15 mouse cellular contexts compared by ENCODE assay signal in genomic region chr14:79289909-79290308, GRCm38 (mm10). TPM values are rescaled to one million over a fixed set of nuclear protein-coding genes. Genes with fewer than 3 reads are reported as not detected.
DNase-seq lines count a peak whose midpoint lies in the region; ATAC-seq and TF ChIP-seq lines count a peak whose summit lies in the region.
"Had no signal": no experiment of that assay in that cellular context is flagged by ENCODE, and none has a peak within 500 bp of the region (broad histone marks: within the 10 kb centered on the region; RNA-seq: fewer than 3 reads in every experiment).

No protein-coding gene starts in this region.

- no peaks in the 10 kb centered on the region for H3K27me3 ChIP-seq in heart, postnatal 0 days (ENCODE audit: control insufficient read depth, insufficient read depth, low read length)
- no peaks in the 10 kb centered on the region for H3K27me3 ChIP-seq in CH12.LX (replicated peaks)
- no peaks in the 10 kb centered on the region for H3K27me3 ChIP-seq in limb, embryonic 13.5 days
- no peaks in the 10 kb centered on the region for H3K27me3 ChIP-seq in cerebellum, adult 2 months (ENCODE audit: control insufficient read depth, insufficient read depth, low read length)

- dilution Hi-C loops in CH12.LX (cut with MboI; ENCODE audit: extremely low pct_ligation_motif_present, extremely low pct_unique_long_range_greater_than_20kb, low sequenced_read_pairs), result no loop called here

- WGBS in heart, postnatal 0 days, result 22% methylated on average over 9 of the region's 9 CpGs
- 15% methylated on average over 9 of the region's 9 CpGs for WGBS in limb, embryonic 13.5 days
- 53% methylated on average over 9 of the region's 9 CpGs for WGBS in cerebellum, adult 2 months

- TF ChIP-seq CTCF in heart, postnatal 0 days (IDR thresholded peaks at IDR 0.05; ENCODE audit: low read depth), result no peak
- TF ChIP-seq CTCF in CH12.LX (conservative IDR thresholded peaks at IDR 0.05 in 1 of 2, IDR thresholded peaks at IDR 0.05 in 1 of 2; ENCODE audit: low read depth in 2 of 2, low read length in 2 of 2), result no peak
- TF ChIP-seq CTCF in cerebellum, adult 2 months (IDR thresholded peaks at IDR 0.05; ENCODE audit: borderline replicate concordance, insufficient read depth, low read depth, low read length), result no peak

- no peak for DNase-seq in heart, postnatal 0 days (ENCODE audit: low spot score)
- DNase-seq in heart, postnatal 25 days (ENCODE audit: low spot score), result no peak
- peak; percentile 71 for DNase-seq in 416B (ENCODE audit: low read depth)
- DNase-seq in CH12.LX (ENCODE audit: extremely low read depth), result no peak
- DNase-seq in embryo, embryonic 10 days (ENCODE audit: low spot score), result no peak
- no peak for DNase-seq in cerebellum, postnatal 25 days
- DNase-seq in cerebellum, adult 2 months, result no peak
- DNase-seq: cerebellum, adult 11-12 months; kidney, adult 18-20 months had no signal

- no peak for TF ChIP-seq RAD21 in CH12.LX (IDR thresholded peaks at IDR 0.05; ENCODE audit: low read depth, low read length)

- no peak overlapping the region for H3K4me3 ChIP-seq in heart, postnatal 0 days (ENCODE audit: low read depth, low read length)
- no peak overlapping the region for H3K4me3 ChIP-seq in CH12.LX (replicated peaks in 1 of 3; ENCODE audit: low read depth in 2 of 3, low read length in 2 of 3, poor library complexity in 1 of 3)
- no peak overlapping the region for H3K4me3 ChIP-seq in limb, embryonic 13.5 days
- H3K4me3 ChIP-seq in cerebellum, adult 2 months (replicated peaks; ENCODE audit: insufficient read depth, low read depth, low read length), result no peak overlapping the region

- no peak overlapping the region for H3K9ac ChIP-seq in heart, postnatal 0 days (replicated peaks; ENCODE audit: low read depth, low read length)
- peak overlapping the region; percentile 18; the same call in 1 of the 2 replicates for H3K9ac ChIP-seq in CH12.LX (ENCODE audit: insufficient read depth, low read depth)
- peak overlapping the region; percentile 13; the same call in 1 of the 2 replicates for H3K9ac ChIP-seq in limb, embryonic 13.5 days

- peak overlapping the region; percentile 34 for H3K4me2 ChIP-seq in heart, postnatal 0 days (ENCODE audit: low read depth, low read length)
- H3K4me2 ChIP-seq in CH12.LX (ENCODE audit: insufficient read depth, low read depth, poor library complexity, severe bottlenecking), result peak overlapping the region; percentile 55
- H3K4me2 ChIP-seq in limb, embryonic 13.5 days (replicated peaks), result 0 out of 2 replicates have a peak overlapping the region, but pooled peaks have one; percentile 14

- no peak for ATAC-seq in heart, postnatal 0 days (ENCODE audit: insufficient read depth, low read depth)
- ATAC-seq in limb, embryonic 13.5 days (ENCODE audit: low FRiP score, low read depth), result no peak

- intact Hi-C loops in heart, postnatal 25 days (cut with DNase I), result no loop called here

- H3K79me2 ChIP-seq in CH12.LX (replicated peaks; ENCODE audit: control insufficient read depth, extremely low read depth, insufficient read depth, poor library complexity, severe bottlenecking), result no peaks in the 10 kb centered on the region

- H3K9me3 ChIP-seq in heart, postnatal 0 days (replicated peaks; ENCODE audit: control insufficient read depth, low read length), result no peaks in the 10 kb centered on the region
- H3K9me3 ChIP-seq in CH12.LX (replicated peaks; ENCODE audit: low read length), result no peaks in the 10 kb centered on the region
- no peaks in the 10 kb centered on the region for H3K9me3 ChIP-seq in limb, embryonic 13.5 days

- in situ Hi-C loops in CH12.LX (cut with MboI; ENCODE audit: low pct_ligation_motif_present, low pct_unique_long_range_greater_than_20kb, low sequenced_read_pairs), result no loop called here

- no peak for TF ChIP-seq POLR2A in CH12.LX (IDR thresholded peaks at IDR 0.05; ENCODE audit: low read depth, low read length)
- no peak for TF ChIP-seq POLR2A in cerebellum, adult 2 months (IDR thresholded peaks at IDR 0.05; ENCODE audit: borderline replicate concordance, insufficient read depth, low read length)

- no peak for TF ChIP-seq EP300 in heart, postnatal 0 days (IDR thresholded peaks at IDR 0.05; ENCODE audit: low read depth)
- TF ChIP-seq EP300 in CH12.LX (IDR thresholded peaks at IDR 0.05; ENCODE audit: low read length), result no peak

- H3K36me3 ChIP-seq in heart, postnatal 0 days (replicated peaks; ENCODE audit: control insufficient read depth, insufficient read depth, low read length), result no peaks in the 10 kb centered on the region
- H3K36me3 ChIP-seq in CH12.LX (replicated peaks in 1 of 2; ENCODE audit: control insufficient read depth in 1 of 2, insufficient read depth in 1 of 2, low read length in 1 of 2), result no peaks in the 10 kb centered on the region
- H3K36me3 ChIP-seq in limb, embryonic 13.5 days, result peaks cover 3% of the 10 kb centered on the region

- H3K27ac ChIP-seq in heart, postnatal 0 days (ENCODE audit: low read depth), result no peak overlapping the region
- H3K27ac ChIP-seq in CH12.LX (ENCODE audit: insufficient read depth, low read depth), result no peak overlapping the region
- H3K27ac ChIP-seq in limb, embryonic 13.5 days, result no peak overlapping the region
- no peak overlapping the region for H3K27ac ChIP-seq in cerebellum, adult 2 months (ENCODE audit: insufficient read depth, low read length)

- peaks cover 6% of the 10 kb centered on the region; the same call in 1 of the 2 replicates for H3K4me1 ChIP-seq in heart, postnatal 0 days (ENCODE audit: control insufficient read depth, insufficient read depth)
- peaks cover 13 to 35% of the 10 kb centered on the region in 2 experiments for H3K4me1 ChIP-seq in CH12.LX (ENCODE audit: control insufficient read depth in 1 of 2, insufficient read depth in 2 of 2)
- peaks cover 47% of the 10 kb centered on the region for H3K4me1 ChIP-seq in limb, embryonic 13.5 days
- peaks cover 4% of the 10 kb centered on the region for H3K4me1 ChIP-seq in cerebellum, adult 2 months (ENCODE audit: control insufficient read depth, insufficient read depth, low read length)

TF ChIP-seq in CH12.LX, 34 proteins besides CTCF, POLR2A, EP300 and RAD21:
- TF ChIP-seq SMC3 (IDR thresholded peaks at IDR 0.05; ENCODE audit: low read depth, low read length) (no peak), MXI1 (IDR thresholded peaks at IDR 0.05; ENCODE audit: low read depth, low read length) (no peak), USF1 (IDR thresholded peaks at IDR 0.05; ENCODE audit: low read depth, low read length) (no peak), KAT2A (IDR thresholded peaks at IDR 0.05; ENCODE audit: insufficient replicate concordance, low read length) (no peak), MYC (IDR thresholded peaks at IDR 0.05; ENCODE audit: low read depth, low read length) (no peak), ZKSCAN1 (IDR thresholded peaks at IDR 0.05; ENCODE audit: borderline replicate concordance, low read depth, low read length) (no peak), NELFE (IDR thresholded peaks at IDR 0.05; ENCODE audit: low read depth, low read length) (no peak), SIN3A (IDR thresholded peaks at IDR 0.05; ENCODE audit: low read length) (no peak), ZNF384 (IDR thresholded peaks at IDR 0.05; ENCODE audit: low read depth, low read length) (no peak), NRF1 (IDR thresholded peaks at IDR 0.05; ENCODE audit: low read depth, low read length) (no peak), RCOR1 (conservative IDR thresholded peaks at IDR 0.05; ENCODE audit: low read depth, low read length) (no peak), PAX5 (IDR thresholded peaks at IDR 0.05; ENCODE audit: low read length) (no peak), BHLHE40 (IDR thresholded peaks at IDR 0.05; ENCODE audit: low read depth, low read length) (no peak), ELF1 (IDR thresholded peaks at IDR 0.05; ENCODE audit: low read depth, low read length) (no peak), UBTF (IDR thresholded peaks at IDR 0.05; ENCODE audit: low read depth, low read length) (no peak)

RNA-seq across cellular contexts. Expression of gene Rgcc, which starts 11.5 kb away (rescaled TPM):
- total RNA-seq in heart, postnatal 0 days (2014; rRNA removed; ENCODE audit: low replicate concordance), result 21.4 and 43.4 TPM in 2 replicates
- polyA plus RNA-seq in heart, postnatal 0 days (2015; fragmentation: Nextera tagmentation; extraction: Ambion mirVana), result 43.6 and 51.8 TPM in 2 replicates
- total RNA-seq in heart, postnatal 25 days (2021), result 10 to 100 TPM; 37.9 to 54.5 TPM
- total RNA-seq in CH12.LX (2012; rRNA removed) (1.6 and 2.2 TPM in 2 replicates), CH12.LX (2014; rRNA removed) (3.3 and 5.2 TPM in 2 replicates)
- polyA plus RNA-seq in CH12.LX (2012; ENCODE audit: insufficient read length, low read depth), result 1.2 and 2.3 TPM in 2 replicates
- polyA plus RNA-seq in limb, embryonic 13.5 days (2015; fragmentation: Nextera tagmentation; extraction: Ambion mirVana), result 58.6 and 58.7 TPM in 2 replicates
- polyA plus RNA-seq in cerebellum, adult 2 months (2012; rRNA removed), result 41.5 and 45.1 TPM in 2 replicates

RNA-seq across cellular contexts. Expression of gene Zfp957, which starts 42.7 kb away (rescaled TPM):
- total RNA-seq in heart, postnatal 0 days (2014; rRNA removed; ENCODE audit: low replicate concordance), result not detected in 2 replicates
- not detected in 2 replicates for polyA plus RNA-seq in heart, postnatal 0 days (2015; fragmentation: Nextera tagmentation; extraction: Ambion mirVana)
- total RNA-seq in heart, postnatal 25 days (2021), result not detected
- total RNA-seq in CH12.LX (2012; rRNA removed) (not detected in 2 replicates), CH12.LX (2014; rRNA removed) (not detected in 2 replicates)
- not detected in 2 replicates for polyA plus RNA-seq in CH12.LX (2012; ENCODE audit: insufficient read length, low read depth)
- not detected in 2 replicates for polyA plus RNA-seq in limb, embryonic 13.5 days (2015; fragmentation: Nextera tagmentation; extraction: Ambion mirVana)
- not detected in 2 replicates for polyA plus RNA-seq in cerebellum, adult 2 months (2012; rRNA removed)
- total RNA-seq: ES-E14; gastrocnemius, postnatal 4 days; layer of hippocampus, adult 18-20 months; megakaryocyte-erythroid progenitor cell, adult 5-6 weeks had no signal
- polyA plus RNA-seq: limb, embryonic 14.5 days had no signal

Comparison
In these comparisons a context has a peak if more than half of its experiments do, and no peak if none do; other contexts are left out.
1. RNA of gene Rgcc, which starts 11.5 kb away (polyA plus RNA-seq): 58.6 to 58.7 TPM in limb, embryonic 13.5 days, 41.5 to 45.1 TPM in cerebellum, adult 2 months and 43.6 to 51.8 TPM in heart, postnatal 0 days; 1.2 to 2.3 TPM in CH12.LX; every median in the first group is over 10 times any median in the second.
2. Peak in every context shown above with its lines, with median percentiles within 50 percentile points of each other: H3K4me2 ChIP-seq.